Mouse (Mus musculus) liver, embryonic 14.5 days (tissue): Measurements from ENCODE around the gene Parp11.

ENCODE experiments used
- CTCF ChIP-seq: IDR thresholded peaks from 2 replicates; pipeline ENCODE4 v1.5.1; 2016; ENCODE audit warnings: antibody characterized with exemption, low read depth, control low read depth
- EP300 ChIP-seq: IDR thresholded peaks from 2 replicates; pipeline ENCODE4 v1.6.1; 2016; ENCODE audit warnings: antibody characterized with exemption, low read depth

- TF ChIP-seq CTCF (no peak), EP300 (no peak)
Observed at GRCm38 (mm10) chr6:127425095-127425494, 21.5 kb upstream of the Parp11 start.
